Mouse (Mus musculus) left cerebral cortex, adult 2 months (tissue): Measurements from ENCODE around the gene Cdk5rap2. TPM values are rescaled to one million over a fixed set of nuclear protein-coding genes. Genes with fewer than 3 reads are reported as not detected.
A peak's percentile ranks its signal among the peaks of the same experiment; 100 is the strongest.

Source experiments
- DNase-seq, 2 experiments: peaks; one replicate each; pipeline ENCODE4 v3.0.0; 2021 to 2022; ENCODE audit warnings: low spot score in 2 of 2, mixed read lengths in 1 of 2; ENCODE audit errors: extremely low spot score in 1 of 2
- H3K27ac ChIP-seq: fragments of 200-600 bp; 2 replicates; pipeline ENCODE4 v1.8.1; 2022
- H3K4me3 ChIP-seq: fragments of 200-600 bp; 2 replicates; pipeline ENCODE4 v1.8.1; 2022
- CTCF ChIP-seq: fragments of 200-600 bp; IDR thresholded peaks from 2 replicates; pipeline ENCODE4 v1.8.1; 2022; ENCODE audit warnings: antibody characterized with exemption, mild to moderate bottlenecking, moderate library complexity
- intact Hi-C: fragments of 180-260 bp; cut with DNase I; formaldehyde crosslinking; loops from one replicate; pipeline ENCODE4 v1.15.1; 2025
- total RNA-seq, 2 experiments: library from RNA; stranded (reverse); gene quantifications; 2 replicates each; pipeline ENCODE4 v1.2.3; 2021

The Cdk5rap2 gene
- total RNA-seq, 2 experiments from 2014 or later = 10.3 to 10.7 TPM

- Histone ChIP-seq H3K27ac (peak overlapping the region; percentile 92), H3K4me3 (no peak overlapping the region)
- DNase-seq = no peak
- intact Hi-C loops = loop anchor here (1.0 to 10.0 kb wide), 5 partner anchors 29 to 1304 kb away; partner anchors contain the start of gene Brinp1
- TF ChIP-seq CTCF = no peak
Measured at GRCm38 (mm10) chr4:70258826-70259225, 151.4 kb downstream of the Cdk5rap2 start.

GRCm38 (mm10) chr4:70258205-70258604, 152.0 kb downstream of the Cdk5rap2 start:
- peak; percentile 68 to 75 for DNase-seq
- Histone ChIP-seq H3K4me3 (no peak overlapping the region), H3K27ac (peak overlapping the region; percentile 92)
- intact Hi-C loops = loop anchor here (1.0 to 10.0 kb wide), 5 partner anchors 28 to 1303 kb away; partner anchors contain the start of gene Brinp1
- TF ChIP-seq CTCF = no peak

GRCm38 (mm10) chr4:70251782-70252181, 158.5 kb downstream of the Cdk5rap2 start:
- DNase-seq = no peak
- intact Hi-C loops = loop anchor here (10.0 kb wide), 1 partner anchor 1297 kb away; the partner anchor contains the start of gene Brinp1
- no peak overlapping the region for H3K27ac ChIP-seq
- TF ChIP-seq CTCF = no peak
- no peak overlapping the region for H3K4me3 ChIP-seq

GRCm38 (mm10) chr4:70245706-70246105, 164.5 kb downstream of the Cdk5rap2 start:
- no peak overlapping the region for H3K4me3 ChIP-seq
- intact Hi-C loops = no loop called here
- no peak for TF ChIP-seq CTCF
- DNase-seq = no peak
- no peak overlapping the region for H3K27ac ChIP-seq

GRCm38 (mm10) chr4:70243561-70244120, 166.6 kb downstream of the Cdk5rap2 start:
- Histone ChIP-seq H3K4me3 (no peak overlapping the region), H3K27ac (no peak overlapping the region)
- intact Hi-C loops = no loop called here
- no peak for TF ChIP-seq CTCF
- no peak for DNase-seq

GRCm38 (mm10) chr4:70239731-70240130, 170.5 kb downstream of the Cdk5rap2 start:
- intact Hi-C loops = no loop called here
- Histone ChIP-seq H3K27ac (no peak overlapping the region), H3K4me3 (no peak overlapping the region)
- no peak for DNase-seq
- TF ChIP-seq CTCF = no peak

GRCm38 (mm10) chr4:70238862-70239261, 171.4 kb downstream of the Cdk5rap2 start:
- H3K27ac ChIP-seq = no peak overlapping the region
- DNase-seq = no peak
- intact Hi-C loops = no loop called here
- H3K4me3 ChIP-seq = no peak overlapping the region
- TF ChIP-seq CTCF = no peak

- TF ChIP-seq CTCF = no peak
Measured at GRCm38 (mm10) chr4:70232383-70232782, 177.9 kb downstream of the Cdk5rap2 start.

GRCm38 (mm10) chr4:70229874-70230273, 180.4 kb downstream of the Cdk5rap2 start:
- intact Hi-C loops = loop anchor here (1.0 to 10.0 kb wide), 3 partner anchors 28 to 75 kb away; no protein-coding TSS in a partner anchor
- Histone ChIP-seq H3K27ac (peak overlapping the region; percentile 73), H3K4me3 (no peak overlapping the region)
- DNase-seq = peak; percentile 37 to 39
- no peak for TF ChIP-seq CTCF

More at GRCm38 (mm10) chr4:70232383-70232782, 177.9 kb downstream of the Cdk5rap2 start:
- intact Hi-C loops = loop anchor here (1.0 kb wide), 1 partner anchor 173 kb away; no protein-coding TSS in a partner anchor
- no peak overlapping the region for H3K4me3 ChIP-seq
- H3K27ac ChIP-seq = no peak overlapping the region
- no peak for DNase-seq

- DNase-seq = no peak
- no peak overlapping the region for H3K4me3 ChIP-seq
- intact Hi-C loops = loop anchor here (2.0 to 10.0 kb wide), 2 partner anchors 42 to 76 kb away; no protein-coding TSS in a partner anchor
- no peak for TF ChIP-seq CTCF
- no peak overlapping the region for H3K27ac ChIP-seq
Measured at GRCm38 (mm10) chr4:70228350-70228749, 181.9 kb downstream of the Cdk5rap2 start.

GRCm38 (mm10) chr4:70227667-70228066, 182.6 kb downstream of the Cdk5rap2 start:
- intact Hi-C loops = loop anchor here (2.0 to 10.0 kb wide), 2 partner anchors 41 to 77 kb away; no protein-coding TSS in a partner anchor

GRCm38 (mm10) chr4:70224503-70224902, 185.7 kb downstream of the Cdk5rap2 start:
- TF ChIP-seq CTCF = no peak
- no peak overlapping the region for H3K27ac ChIP-seq
- DNase-seq = no peak
- no peak overlapping the region for H3K4me3 ChIP-seq
- intact Hi-C loops = loop anchor here (10.0 kb wide), 1 partner anchor 80 kb away; no protein-coding TSS in a partner anchor

More at GRCm38 (mm10) chr4:70227667-70228066, 182.6 kb downstream of the Cdk5rap2 start:
- DNase-seq = no peak
- Histone ChIP-seq H3K27ac (no peak overlapping the region), H3K4me3 (no peak overlapping the region)
- TF ChIP-seq CTCF = no peak
